Mouse (Mus musculus) liver, adult 2 months (tissue): ENCODE results near the gene Pde6c.

Experiments
- CTCF ChIP-seq: fragments of 200-500 bp; IDR thresholded peaks from 2 replicates; pipeline ENCODE4 v1.5.1; 2011; ENCODE audit warnings: low read depth, low read length, control low read depth
- POLR2A ChIP-seq: fragments of 200-500 bp; IDR thresholded peaks from 2 replicates; pipeline ENCODE4 v1.6.1; 2011; ENCODE audit warnings: low read length, control low read depth; ENCODE audit not compliant: insufficient read depth; ENCODE audit errors: extremely low read depth

GRCm38 (mm10) chr19:38186631-38187344 is 54.2 kb downstream of the Pde6c start:
- 0 out of 2 replicates have a peak, but pooled peaks have one; percentile 2 for TF ChIP-seq CTCF
- TF ChIP-seq POLR2A, result no peak
